Mouse (Mus musculus) cerebellum, adult 8-10 months (tissue): ENCODE results near the gene Bicc1.

ENCODE experiments used
- DNase-seq: peaks from one replicate; pipeline ENCODE4 v3.0.0; 2022

Bicc1 gene

DNA sequence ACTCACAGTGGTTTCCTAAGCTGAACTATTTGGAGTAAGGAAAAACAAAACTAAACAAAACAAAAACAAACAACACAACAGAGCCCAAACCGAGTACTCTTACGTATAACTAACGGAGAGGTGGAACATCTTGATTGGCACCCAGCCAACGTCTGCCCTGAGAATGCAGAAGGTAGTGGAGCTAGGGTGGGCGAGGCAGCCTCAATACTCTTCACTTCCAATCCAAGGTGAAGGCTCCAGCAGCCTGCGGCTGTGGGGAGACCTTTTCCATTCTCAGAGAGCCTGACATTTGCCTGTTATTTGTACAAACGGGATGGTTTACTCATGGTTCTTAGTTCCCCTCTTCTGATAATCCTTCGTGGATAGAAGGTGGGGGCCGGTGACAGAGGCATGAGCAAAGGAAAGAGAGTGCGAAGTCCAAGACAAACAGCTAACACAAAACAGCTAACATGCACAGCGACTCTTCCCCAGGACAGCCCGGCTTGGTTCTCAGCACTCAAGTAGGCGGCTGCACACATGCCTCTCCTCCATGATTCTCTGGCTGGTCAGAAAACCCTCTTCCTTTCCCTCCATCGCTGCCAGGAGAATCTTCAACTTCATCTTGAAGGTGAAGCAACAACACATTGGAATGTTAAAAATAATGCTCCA is 39.3 kb downstream of the Bicc1 start:
- DNase-seq, result no peak

DNA sequence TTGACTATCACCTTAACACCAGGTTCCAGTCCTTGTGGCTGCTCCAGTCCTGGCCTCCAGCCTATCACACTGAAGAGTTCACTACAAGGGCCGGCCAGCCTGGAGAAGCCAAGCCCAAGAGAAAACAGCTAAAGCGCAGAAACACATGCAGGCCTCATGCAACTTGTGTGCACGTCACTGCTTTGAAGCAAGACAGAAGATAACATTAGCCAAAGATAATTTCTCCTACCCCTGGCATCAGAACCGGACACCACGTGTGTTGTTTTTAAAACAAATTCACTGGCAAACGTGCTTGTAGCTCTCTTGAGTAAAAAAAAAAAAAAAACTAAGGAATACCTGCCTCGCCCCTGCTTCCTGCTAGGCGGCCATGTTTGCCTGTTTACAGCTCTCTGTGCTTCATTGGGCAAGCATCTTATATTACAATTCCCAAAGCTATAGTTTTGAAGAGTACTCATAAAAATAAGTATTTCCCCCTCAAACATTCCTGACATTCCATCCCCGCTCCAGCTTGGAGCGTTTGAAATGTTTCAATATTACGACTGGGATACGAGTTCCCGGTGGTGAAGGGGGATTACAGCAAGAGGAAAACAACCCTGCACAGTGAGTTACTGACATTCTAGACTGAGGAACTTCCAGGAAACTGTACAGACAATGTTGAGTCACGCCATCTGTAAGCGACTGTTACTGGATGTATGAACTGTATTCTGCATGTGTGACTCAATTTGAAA is 40.2 kb downstream of the Bicc1 start:
- DNase-seq, result no peak

DNA sequence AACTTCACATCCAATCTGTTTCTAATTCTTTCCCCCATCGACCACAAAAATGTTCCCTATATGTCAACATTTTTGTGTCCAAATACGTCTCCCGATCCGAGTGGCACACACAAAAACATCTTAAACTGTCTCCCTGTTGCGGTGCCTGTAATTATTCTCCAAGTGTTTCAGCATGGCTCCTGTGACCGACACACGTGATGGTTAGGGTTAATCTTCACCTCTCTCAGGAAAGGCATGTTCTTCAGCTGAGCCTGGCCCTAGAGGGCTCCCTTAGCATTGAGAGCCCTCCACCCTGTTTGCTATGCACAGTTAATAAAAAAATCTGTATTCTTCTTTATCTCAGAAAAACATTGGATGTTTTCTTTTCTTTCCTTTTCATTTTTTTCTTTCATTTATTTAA is 41.7 kb downstream of the Bicc1 start:
- DNase-seq, result no peak

DNA sequence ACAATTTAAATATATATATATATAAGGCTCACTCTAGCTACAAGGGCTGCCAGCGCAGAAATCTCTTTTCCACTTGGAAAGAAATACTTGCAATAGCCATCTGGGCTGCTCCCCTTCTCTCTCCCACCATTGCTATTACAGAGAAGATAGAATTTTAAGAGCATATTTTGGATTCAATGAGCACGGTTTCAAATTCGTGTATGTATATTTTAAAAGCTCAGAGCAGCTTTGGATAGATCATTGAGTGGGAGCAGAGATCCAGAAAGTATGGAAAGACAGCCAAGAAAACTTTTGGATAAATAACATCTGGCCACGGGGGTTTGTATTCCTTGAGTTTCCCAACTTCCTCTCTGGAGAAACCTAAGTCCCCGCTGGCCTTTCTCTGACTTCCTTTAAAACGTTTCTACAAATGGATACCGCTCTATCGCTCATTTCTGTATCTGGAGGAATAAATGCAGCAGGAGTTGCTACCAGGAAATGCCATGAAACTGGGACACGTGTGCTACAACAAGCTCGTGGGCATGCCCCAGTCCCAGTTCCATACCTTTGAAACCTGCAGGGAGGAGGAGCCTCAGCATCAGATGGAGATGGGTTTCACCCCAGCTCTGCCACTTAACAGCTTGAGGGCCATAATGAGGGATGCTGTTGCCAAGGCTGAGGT is 45.1 kb downstream of the Bicc1 start:
- DNase-seq, result no peak

DNA sequence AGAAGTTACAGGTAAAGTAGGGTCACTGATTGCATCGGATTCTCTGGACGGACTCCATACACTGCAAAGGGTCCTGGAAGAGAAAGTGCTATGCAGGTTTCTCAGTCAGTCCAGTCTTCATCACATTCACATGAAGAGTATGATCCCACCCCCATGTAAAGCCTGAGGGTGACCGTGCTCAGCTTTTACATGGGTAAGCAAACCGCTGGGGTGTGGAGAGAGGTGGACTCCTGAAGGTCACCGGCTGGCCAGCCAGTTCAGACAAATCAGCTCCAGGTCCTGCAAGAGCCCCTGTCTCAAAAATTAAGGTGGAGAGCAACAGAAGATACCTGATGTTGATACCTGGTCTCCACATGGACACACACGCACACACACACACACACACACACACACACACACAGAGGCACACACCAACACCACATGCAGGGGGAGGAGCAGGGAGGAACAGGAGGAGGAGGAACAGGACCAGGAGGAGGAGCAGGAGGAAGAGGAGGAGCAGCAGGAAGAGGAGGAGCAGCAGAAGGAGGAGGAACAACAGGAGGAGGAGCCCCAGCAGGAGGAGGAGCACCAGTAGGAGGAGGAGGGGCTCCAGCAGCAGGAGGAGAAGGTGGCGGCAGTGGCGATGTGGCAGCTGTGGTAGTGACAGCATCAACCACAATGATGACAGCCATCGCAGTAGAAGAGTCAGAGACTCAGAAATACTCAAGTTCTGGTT is 52.9 kb downstream of the Bicc1 start:
- no peak for DNase-seq

DNA sequence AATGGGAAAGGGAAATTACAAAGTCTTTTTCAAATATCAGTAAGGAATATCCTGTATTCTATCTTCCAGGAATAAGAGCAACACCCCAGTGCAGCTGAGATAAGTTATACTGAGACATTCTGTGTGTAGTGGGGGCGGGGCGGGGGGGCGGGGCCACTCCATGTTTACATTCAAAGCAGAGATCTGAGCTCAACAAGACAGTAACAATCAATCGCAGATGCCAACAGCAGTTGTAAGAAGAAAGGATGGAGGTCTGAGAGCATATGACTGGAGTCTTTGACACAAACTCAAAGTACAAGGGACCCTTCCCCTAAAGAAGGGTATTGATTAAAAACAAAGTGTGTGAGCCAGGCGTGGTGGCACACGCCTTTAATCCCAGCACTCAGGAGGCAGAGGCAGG is 54.7 kb downstream of the Bicc1 start:
- DNase-seq, result no peak

DNA sequence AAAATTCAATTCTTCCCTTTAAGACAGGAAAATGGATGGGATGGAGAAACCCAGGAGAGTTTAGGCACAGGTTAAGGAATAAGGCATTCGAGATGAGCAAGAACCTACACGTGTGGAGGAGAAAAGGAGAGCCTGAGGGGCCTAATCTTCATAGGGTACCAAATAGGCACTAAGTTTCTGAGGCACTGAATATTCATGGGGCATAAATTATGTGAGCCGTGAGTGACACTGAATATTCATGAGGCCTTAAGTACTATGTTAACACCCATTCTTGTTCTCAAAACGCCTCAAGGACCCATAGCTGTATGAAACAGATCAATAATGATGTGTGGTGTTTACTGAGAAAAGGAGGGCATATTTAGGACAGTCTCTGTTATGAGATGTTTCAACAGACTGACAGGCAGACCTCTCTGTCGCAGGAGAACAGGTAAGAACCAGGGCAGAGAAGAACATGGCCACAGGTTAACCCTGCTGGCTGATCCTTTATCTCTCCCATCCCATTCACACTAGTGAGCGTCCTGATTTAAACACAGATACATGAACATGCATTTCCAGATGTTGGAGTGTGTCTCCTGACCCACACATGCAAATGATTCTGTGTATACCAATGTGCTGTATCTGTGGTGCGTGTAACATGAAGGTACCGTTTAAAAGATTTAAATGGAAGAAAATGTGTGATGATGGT is 58.5 kb downstream of the Bicc1 start:
- DNase-seq, result no peak

DNA sequence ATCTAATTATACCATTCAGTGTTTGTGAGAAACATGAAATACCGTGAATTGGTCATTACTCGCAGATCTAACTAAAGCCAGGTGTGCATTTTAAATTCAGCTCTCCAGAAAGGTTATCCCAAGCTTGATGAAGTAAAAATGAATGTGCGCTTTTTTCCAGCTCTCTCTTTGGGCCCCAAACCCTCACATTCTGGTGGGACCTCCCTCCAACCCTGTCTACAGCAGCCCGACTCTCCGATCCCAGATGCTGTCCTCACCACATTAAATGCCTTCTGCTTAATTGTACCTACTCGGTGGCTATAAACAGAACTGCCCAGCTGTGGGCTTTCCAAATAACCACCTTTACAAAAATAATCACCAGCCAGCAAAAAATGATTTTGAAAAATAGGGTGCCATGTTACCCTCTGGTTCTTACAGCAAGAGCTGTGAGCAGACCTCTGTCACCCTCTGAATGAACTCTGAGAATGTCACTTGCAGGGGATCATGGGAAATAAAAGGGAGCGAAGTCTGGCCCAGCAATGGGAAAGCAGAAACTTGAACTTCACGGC is 64.7 kb downstream of the Bicc1 start:
- DNase-seq, result no peak

DNA sequence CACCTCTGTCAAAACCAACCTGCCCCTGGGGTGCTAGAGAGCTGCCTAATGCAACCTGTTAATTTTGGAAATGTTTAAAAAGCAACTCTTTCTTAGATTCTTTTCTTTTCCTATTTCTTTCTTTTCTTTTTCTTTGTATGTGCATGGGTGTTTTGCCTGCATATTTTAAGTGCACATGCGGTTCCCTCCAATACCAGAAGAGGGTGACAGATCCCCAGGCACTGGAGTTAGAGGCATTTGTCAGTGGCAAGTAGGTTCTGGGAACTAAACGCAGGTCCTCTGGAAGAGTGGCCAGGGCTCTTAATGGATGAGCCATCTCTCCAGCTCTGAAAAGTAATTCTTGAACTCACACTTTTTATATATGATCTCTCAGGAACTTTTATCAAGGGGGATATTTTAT is 66.2 kb downstream of the Bicc1 start:
- DNase-seq, result no peak

DNA sequence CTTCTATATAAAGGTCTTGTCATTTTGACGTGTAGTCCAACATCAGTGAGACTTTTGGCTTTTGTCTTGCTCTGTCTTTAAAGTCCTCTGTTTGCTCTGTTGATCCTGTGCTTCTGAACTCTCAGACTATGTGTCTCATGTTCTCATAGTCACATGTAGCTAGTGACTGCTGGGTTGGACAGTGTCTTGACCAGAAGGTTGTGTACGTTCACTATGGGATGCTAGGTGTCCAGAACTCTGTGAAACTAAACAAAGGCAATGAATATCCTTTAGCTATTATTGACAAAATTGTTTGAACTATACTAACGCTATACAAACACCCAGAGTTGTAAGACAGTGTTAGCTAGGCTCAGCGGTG is 72.2 kb downstream of the Bicc1 start:
- no peak for DNase-seq

DNA sequence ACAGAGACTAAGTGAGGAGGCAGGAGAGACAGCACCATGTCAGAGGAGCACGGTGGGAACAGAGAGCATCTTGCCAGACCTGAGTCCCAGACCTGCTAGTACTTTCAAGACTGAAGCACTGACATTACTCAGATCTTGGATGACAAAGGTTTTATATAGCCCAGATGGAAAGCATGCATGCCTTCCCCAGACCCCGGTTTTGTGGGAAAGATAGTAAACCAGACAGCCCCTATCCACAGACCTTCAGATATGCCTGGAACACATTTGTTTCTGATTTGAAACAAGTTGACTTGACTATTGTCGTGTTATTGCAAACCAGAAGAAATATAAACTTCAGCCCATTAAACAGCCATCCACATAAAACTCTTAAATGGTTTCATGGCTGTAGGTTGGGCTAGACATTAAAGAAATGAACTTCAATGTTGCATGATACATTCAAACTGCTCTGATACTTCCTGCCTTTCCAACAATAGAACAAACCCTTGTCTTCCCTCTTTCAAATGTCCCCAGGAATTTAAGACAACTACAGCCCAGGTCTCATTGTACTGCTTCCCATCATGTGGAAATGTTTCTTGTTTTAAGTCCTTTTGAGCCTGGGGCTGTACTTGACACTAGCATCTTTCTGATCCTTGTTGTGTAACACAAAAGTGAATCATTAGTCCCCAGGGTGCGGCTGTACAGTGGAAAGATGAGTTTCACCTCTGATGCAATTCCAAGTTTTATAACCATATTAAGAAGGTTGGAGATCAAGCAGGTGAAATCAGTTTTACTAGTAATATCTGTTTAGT is 72.7 kb downstream of the Bicc1 start:
- DNase-seq, result no peak

DNA sequence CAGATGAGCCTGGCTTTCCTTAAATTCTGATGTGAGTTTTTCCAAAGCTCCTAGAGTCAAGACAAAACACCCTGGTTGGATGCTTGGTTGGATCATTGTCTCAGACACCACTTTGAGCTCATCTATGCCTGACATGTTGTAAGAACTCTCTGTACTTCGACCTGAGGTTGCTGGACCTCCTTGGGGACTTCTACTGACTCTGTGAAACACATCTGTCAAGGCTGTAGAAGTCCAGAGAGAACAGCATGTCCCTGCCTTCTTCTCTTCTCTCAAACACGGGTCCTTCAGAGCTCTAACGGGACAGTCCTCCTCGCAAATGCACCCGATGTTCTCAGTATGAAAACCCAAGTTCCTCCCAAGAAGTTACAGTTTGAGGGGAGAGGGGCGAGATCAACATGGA is 76.5 kb downstream of the Bicc1 start:
- no peak for DNase-seq

DNA sequence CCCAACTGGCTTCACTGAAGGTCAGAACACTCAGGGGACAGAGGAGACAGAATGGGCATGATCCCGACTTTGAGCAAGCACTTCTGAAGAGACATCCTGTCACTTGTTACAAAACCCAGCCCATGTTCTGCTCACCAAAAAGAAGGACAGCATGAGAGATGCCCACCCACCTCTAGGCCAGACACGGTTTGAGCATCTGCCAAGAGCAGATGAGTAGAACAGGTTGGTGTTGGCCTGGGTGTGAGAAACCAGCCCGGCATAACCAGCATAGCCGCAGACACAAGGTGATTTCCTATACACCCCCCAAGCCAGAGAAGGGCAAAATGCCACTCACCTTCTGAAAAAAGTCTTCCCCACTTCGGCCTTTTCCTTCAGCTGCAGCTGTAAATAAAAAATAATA is 80.6 kb downstream of the Bicc1 start:
- DNase-seq, result no peak

DNA sequence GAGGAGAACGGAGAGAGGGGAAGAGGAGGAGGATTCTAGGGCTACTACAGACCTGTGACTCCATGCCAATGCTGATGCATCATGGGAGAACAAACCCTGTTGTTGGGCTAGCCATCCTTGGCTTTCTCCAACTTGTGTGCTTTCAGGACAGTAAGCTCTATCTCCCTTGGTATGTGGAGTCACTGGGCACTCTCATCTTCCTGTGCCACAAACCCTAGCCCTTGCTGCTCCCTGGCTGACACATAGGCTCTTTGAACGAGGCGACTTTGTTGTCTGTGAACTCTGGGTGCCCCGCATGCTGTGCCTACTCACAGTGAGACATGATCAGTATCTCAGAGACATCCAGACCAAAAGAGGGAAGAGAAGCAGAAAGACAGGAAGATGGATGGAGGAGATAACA is 94.5 kb downstream of the Bicc1 start:
- no peak for DNase-seq

DNA sequence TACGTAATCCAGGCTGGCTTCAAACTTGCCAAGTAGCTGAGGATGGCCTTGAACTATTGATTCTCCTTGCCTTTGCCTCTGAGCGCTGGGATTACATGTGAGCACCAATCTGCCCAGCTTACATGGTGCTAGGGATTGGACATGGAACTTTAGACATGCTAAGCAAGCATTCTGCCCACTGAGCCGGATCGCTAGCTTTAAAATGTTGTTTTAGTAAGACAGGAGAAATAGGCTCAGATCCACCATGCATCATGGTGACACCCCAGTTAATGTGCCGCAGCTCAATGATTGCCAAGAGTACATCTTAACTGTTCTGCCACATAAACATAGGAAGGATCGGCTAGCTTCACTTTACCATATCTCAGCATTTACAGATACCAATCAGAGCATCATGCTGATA is 94.9 kb downstream of the Bicc1 start:
- DNase-seq, result no peak

DNA sequence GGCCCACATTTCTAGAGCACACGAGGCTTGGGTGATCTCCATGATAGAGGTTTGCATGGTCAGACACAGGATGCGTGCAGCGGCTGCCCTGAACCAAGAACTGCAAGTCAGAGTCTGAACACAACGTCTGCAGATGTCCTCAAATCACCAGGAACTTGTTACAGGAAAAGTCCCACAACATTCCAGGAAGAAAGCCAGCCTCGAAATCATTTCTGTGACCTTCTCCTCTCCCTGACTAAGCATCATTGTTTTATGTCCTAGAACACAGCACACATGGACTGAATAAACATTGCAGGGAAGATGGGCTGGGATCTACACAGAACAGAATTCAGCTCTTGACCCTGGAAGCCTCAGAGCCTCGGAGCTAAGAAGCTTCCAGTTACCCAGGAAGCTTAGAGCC is 97.3 kb downstream of the Bicc1 start:
- DNase-seq, result no peak

DNA sequence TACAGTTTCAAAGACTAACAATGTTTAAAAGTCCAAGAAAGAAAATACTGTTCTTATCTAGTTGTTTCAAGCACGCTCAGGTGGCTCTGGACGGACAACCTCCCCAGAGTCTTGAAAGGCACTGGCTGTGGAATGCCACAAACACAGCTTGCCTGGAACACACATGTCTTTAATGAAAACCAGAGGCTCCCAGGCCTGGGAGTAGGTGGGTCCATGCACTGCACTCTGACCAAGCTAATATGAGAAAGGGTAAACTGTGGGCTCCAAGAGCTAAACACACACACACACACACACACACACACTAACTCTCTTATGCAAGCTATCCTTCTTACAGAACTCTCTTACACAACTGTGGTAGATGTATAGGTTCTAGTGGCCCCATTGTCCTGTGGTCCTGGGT is 99.2 kb downstream of the Bicc1 start:
- DNase-seq, result no peak

DNA sequence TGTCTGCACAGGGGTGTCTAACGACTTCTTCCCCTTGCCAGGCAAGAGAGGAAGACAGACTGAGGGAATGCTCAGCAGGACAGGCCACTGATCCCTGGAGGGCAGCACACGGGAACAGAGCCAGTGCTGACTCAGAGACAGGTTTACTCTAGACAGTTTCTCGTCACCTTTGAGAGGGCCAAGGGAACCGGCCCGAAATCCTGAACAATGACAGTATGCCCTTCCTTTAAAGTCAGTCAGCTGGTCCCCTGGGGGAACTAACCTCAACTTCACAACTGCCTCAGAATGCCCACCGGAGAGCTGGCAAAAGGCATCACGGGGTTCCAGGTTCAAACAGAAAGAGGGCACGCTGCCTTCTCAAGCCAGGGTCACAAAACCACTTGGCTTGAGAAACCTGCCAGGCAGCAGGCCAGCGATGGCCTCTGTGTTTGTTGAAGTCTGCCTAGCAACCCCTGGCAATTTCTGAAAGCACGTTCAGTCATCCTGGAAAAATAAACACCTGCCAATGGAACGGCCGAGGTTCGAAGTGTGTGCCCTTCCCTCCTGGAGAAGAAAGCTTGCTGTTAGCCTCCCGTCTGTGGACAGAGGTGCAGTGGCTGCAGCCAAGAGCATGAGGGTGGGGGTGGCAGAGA is 100.8 kb downstream of the Bicc1 start:
- DNase-seq, result no peak

DNA sequence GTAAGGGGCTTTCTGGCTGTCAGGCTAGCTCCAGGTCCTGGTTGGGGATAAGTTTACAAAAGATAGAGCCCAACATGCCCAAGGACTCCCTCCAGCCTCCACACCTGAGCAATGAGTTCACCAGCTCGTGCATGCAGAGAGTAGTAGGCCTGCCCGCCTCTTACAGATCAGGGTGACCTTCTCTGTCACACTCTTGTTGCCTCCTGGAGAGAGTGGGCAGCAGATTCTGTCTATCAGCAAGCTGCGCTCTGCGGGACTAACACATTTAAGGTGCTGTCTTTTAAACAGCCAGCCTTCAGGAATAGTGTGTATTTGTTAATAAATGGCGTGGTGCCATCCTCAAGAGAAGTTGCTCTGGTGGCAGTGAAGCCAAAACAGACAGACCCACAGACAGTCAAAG is 101.4 kb downstream of the Bicc1 start:
- no peak for DNase-seq

DNA sequence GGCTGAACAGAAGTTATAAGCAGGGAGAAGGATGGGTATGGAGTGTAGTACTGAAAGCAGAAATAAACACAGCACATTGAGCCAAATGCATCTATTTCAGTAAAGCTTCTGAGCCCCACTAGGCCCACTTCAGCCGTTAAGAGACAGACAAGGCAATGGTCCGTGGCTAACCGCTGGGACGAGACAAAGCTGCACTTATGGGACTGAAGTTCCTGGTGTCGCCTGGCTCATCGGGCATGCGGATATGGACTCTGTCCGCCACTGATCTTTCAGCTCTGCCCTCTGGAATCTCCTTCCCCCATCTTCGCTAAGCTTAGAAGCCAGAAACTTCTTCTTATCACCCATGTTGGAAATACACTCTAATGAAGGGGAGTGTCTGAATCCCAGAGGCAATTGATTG is 106.8 kb downstream of the Bicc1 start:
- DNase-seq, result no peak

DNA sequence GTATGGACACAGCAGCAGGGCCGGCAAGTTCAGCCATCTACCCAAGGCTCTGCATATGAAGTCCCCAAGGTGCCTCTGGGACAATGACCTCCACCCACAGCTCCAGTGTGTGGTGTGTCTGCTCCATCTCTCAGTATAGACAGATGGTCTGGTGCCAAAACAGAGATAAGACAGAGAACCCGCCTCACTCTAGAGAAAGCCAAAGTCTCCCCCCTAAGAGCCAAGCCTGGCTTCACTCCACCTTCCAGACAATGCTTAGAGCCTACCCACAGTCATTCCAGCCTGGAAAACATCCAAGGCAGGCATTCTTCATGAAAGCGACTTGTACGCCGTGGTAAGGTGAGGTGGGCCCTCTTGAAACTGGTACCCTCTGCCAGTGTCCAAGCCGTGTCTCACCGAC is 107.3 kb downstream of the Bicc1 start:
- DNase-seq, result no peak
